Mouse (Mus musculus) heart, adult 2 months (tissue): ENCODE measurements around the gene Hoxb6.

ENCODE experiments used
- CTCF ChIP-seq: fragments of 200-600 bp; IDR thresholded peaks from 2 replicates; pipeline ENCODE4 v1.8.1; 2022; ENCODE audit warnings: antibody characterized with exemption, mild to moderate bottlenecking, moderate library complexity
- EP300 ChIP-seq: fragments of 200-500 bp; IDR thresholded peaks from 2 replicates; pipeline ENCODE4 v1.6.1; 2011; ENCODE audit warnings: low read depth, low read length, control low read depth; ENCODE audit not compliant: insufficient read depth
- POLR2A ChIP-seq: fragments of 200-500 bp; IDR thresholded peaks from 2 replicates; pipeline ENCODE4 v1.6.1; 2011; ENCODE audit warnings: mild to moderate bottlenecking, low read depth, low read length, control low read depth; ENCODE audit not compliant: insufficient read depth

DNA sequence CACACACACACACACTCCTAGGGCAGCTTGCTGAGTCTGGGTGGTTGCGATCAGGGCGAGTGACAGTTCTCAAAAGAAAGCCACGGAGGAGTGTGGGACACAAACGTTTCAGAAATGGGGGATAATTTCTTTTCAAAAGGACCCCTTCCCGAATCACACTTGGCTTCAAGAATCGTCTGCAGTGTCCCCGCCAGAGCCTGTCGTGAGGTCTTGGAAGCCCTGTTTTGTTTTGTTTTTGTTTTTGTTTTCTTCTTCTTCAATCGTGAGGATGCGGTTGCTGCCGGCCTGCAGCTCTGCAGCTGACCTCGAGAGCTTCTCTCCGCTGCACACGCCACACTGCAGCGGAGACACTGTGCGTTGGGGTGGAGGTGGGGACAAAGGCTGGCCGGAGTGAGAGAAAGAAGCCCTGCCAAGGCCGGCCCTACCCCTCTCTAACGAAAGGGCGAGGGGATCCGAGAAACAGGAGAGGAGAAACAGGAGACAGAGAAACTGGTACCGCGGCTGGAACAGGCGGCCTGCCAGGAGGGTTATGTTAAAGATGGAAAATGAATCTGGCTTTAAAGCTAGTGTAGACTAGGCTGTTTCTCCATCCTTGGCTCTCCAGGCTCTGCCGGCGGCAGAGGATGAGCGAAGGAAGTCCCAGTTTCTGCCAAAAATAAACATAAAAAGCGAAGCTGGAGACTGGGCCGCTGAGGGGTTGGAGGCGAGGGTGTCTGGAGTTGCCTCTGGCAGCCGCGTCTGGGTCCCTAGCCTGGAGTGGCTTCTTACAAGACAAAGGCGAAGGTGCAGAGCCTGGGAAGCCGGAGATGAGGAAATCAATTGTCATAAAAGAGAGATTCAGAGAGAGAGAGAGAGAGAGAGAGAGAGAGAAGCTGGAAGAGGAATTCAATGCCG, 14.9 kb upstream of the Hoxb6 start:
- TF ChIP-seq POLR2A (no peak), CTCF (no peak), EP300 (no peak)
